Mouse (Mus musculus): ENCODE data around the gene Sash1. TPM values are rescaled to one million over a fixed set of nuclear protein-coding genes. Genes with fewer than 3 reads are reported as not detected.

The Sash1 gene
- total and polyA plus RNA-seq, 3 experiments: 0.09 to 0.59 (median 0.24) TPM

DNA sequence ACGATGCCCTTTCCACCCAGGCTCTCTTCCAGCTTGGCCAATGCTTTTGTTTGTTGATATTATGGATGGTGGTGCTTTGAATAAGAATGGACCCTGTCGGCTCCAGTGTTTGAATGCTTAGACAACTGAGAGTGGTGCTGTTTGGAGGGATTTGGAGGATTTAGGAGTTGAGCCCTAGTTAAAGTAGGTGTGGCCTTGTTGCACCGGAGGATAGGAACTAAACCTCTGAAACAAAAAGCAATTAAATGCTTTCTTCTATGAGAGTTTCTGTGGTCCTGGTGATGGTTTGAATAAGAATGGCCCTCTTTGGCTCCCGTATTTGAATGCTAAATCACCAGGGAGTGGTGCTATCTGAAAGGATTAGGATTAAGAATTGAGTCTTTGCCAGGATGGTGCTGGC, 3.5 kb upstream of the Sash1 start:
- TF ChIP-seq EP300 (IDR thresholded peaks at IDR 0.05; ENCODE audit: low read length) (no peak), TBP (conservative IDR thresholded peaks at IDR 0.05; ENCODE audit: low read depth, low read length) (no peak)
- dilution Hi-C loops (cut with MboI; ENCODE audit: extremely low pct_ligation_motif_present, extremely low pct_unique_long_range_greater_than_20kb, low sequenced_read_pairs) (no loop called here), in situ Hi-C loops (cut with MboI; ENCODE audit: low pct_ligation_motif_present, low pct_unique_long_range_greater_than_20kb, low sequenced_read_pairs) (no loop called here)

DNA sequence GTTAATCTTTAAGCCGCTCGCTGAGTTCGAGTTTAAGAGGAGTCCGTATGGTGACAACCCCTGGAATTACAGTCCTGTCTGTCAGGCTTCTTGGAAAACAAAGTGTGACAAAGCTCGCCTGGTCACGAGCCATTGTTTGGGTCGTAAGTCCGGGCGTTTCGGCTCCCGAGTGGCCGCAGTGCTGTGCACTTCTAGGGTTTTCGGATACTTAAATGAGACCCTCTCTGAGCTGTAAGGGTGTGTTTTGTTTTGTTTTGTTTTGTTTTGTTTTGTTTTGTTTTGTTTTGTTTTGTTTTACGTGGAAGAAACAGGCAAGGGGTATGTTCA, 621 bp upstream of the Sash1 start:
- Histone ChIP-seq H3K4me3 (replicated peaks in 1 of 3; ENCODE audit: low read depth in 2 of 3, low read length in 2 of 3, poor library complexity in 1 of 3) (no peak overlapping the region), H3K9ac (ENCODE audit: insufficient read depth, low read depth) (no peak overlapping the region), H3K36me3 (replicated peaks in 1 of 2; ENCODE audit: control insufficient read depth in 1 of 2, insufficient read depth in 1 of 2, low read length in 1 of 2) (no peaks in the 10 kb centered on the region), H3K4me2 (ENCODE audit: insufficient read depth, low read depth, poor library complexity, severe bottlenecking) (no peak overlapping the region), H3K4me1 (ENCODE audit: control insufficient read depth in 1 of 2, insufficient read depth in 2 of 2) (0 out of 4 replicates have a peak, but pooled peaks cover 0 to 2% of the 10 kb centered on the region in 2 experiments), H3K27me3 (replicated peaks) (no peaks in the 10 kb centered on the region), H3K9me3 (replicated peaks; ENCODE audit: low read length) (peaks cover 5% of the 10 kb centered on the region), H3K79me2 (replicated peaks; ENCODE audit: control insufficient read depth, extremely low read depth, insufficient read depth, poor library complexity, severe bottlenecking) (no peaks in the 10 kb centered on the region), H3K27ac (ENCODE audit: insufficient read depth, low read depth) (no peak overlapping the region)
- dilution Hi-C loops (cut with MboI; ENCODE audit: extremely low pct_ligation_motif_present, extremely low pct_unique_long_range_greater_than_20kb, low sequenced_read_pairs) (no loop called here), in situ Hi-C loops (cut with MboI; ENCODE audit: low pct_ligation_motif_present, low pct_unique_long_range_greater_than_20kb, low sequenced_read_pairs) (no loop called here)
- no peak for TF ChIP-seq TBP (conservative IDR thresholded peaks at IDR 0.05; ENCODE audit: low read depth, low read length)
- DNase-seq (ENCODE audit: extremely low read depth): no peak

More for the DNA sequence above, 3.5 kb upstream of the Sash1 start:
- DNase-seq (ENCODE audit: extremely low read depth): no peak
- H3K79me2 ChIP-seq (replicated peaks; ENCODE audit: control insufficient read depth, extremely low read depth, insufficient read depth, poor library complexity, severe bottlenecking): no peaks in the 10 kb centered on the region
- H3K4me3 ChIP-seq (replicated peaks in 1 of 3; ENCODE audit: low read depth in 2 of 3, low read length in 2 of 3, poor library complexity in 1 of 3): no peak overlapping the region
- no peaks in the 10 kb centered on the region for H3K27me3 ChIP-seq (replicated peaks)
- no peaks in the 10 kb centered on the region for H3K4me1 ChIP-seq (ENCODE audit: control insufficient read depth in 1 of 2, insufficient read depth in 2 of 2)
- H3K4me2 ChIP-seq (ENCODE audit: insufficient read depth, low read depth, poor library complexity, severe bottlenecking): no peak overlapping the region
- H3K27ac ChIP-seq (ENCODE audit: insufficient read depth, low read depth): no peak overlapping the region
- H3K9me3 ChIP-seq (replicated peaks; ENCODE audit: low read length): peaks cover 5% of the 10 kb centered on the region
- no peak overlapping the region for H3K9ac ChIP-seq (ENCODE audit: insufficient read depth, low read depth)
- no peaks in the 10 kb centered on the region for H3K36me3 ChIP-seq (replicated peaks in 1 of 2; ENCODE audit: control insufficient read depth in 1 of 2, insufficient read depth in 1 of 2, low read length in 1 of 2)

DNA sequence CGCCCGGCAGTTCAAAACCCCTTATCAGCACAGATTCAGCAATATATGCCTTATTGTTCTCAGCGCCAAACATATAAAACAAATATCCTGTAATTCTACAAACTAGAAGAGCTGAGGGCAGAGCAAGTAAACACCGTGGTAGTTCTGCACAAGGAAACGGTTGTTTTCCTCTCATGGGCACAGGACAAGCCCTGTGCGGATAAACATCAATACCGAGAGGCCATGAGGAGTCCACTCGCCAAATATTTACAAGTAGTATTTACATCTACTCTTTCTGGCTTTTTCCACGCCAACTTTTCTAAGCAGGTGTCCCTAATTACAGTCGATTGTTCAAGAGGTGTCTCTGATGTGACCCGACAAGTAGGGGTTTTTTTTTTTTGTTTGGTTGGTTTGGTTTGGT, 669 bp downstream of the Sash1 start:
- no peaks in the 10 kb centered on the region for H3K36me3 ChIP-seq (replicated peaks in 1 of 2; ENCODE audit: control insufficient read depth in 1 of 2, insufficient read depth in 1 of 2, low read length in 1 of 2)
- in situ Hi-C loops (cut with MboI; ENCODE audit: low pct_ligation_motif_present, low pct_unique_long_range_greater_than_20kb, low sequenced_read_pairs): no loop called here
- no peak overlapping the region for H3K9ac ChIP-seq (ENCODE audit: insufficient read depth, low read depth)
- no peak overlapping the region for H3K4me2 ChIP-seq (ENCODE audit: insufficient read depth, low read depth, poor library complexity, severe bottlenecking)
- DNase-seq (ENCODE audit: extremely low read depth): no peak
- no peak overlapping the region for H3K4me3 ChIP-seq (replicated peaks in 1 of 3; ENCODE audit: low read depth in 2 of 3, low read length in 2 of 3, poor library complexity in 1 of 3)
- dilution Hi-C loops (cut with MboI; ENCODE audit: extremely low pct_ligation_motif_present, extremely low pct_unique_long_range_greater_than_20kb, low sequenced_read_pairs): no loop called here
- no peak overlapping the region for H3K27ac ChIP-seq (ENCODE audit: insufficient read depth, low read depth)
- TF ChIP-seq HCFC1 (IDR thresholded peaks at IDR 0.05; ENCODE audit: low read depth, low read length) (no peak), RAD21 (IDR thresholded peaks at IDR 0.05; ENCODE audit: low read depth, low read length) (no peak), ZNF384 (IDR thresholded peaks at IDR 0.05; ENCODE audit: low read depth, low read length) (no peak), MAFK (IDR thresholded peaks at IDR 0.05; ENCODE audit: insufficient replicate concordance, low read length) (no peak), UBTF (IDR thresholded peaks at IDR 0.05; ENCODE audit: low read depth, low read length) (no peak), USF2 (conservative IDR thresholded peaks at IDR 0.05; ENCODE audit: low read depth, low read length) (no peak), ZMIZ1 (IDR thresholded peaks at IDR 0.05; ENCODE audit: low read depth, low read length) (no peak), MEF2A (IDR thresholded peaks at IDR 0.05; ENCODE audit: borderline replicate concordance, low read depth, low read length) (no peak), BHLHE40 (IDR thresholded peaks at IDR 0.05; ENCODE audit: low read depth, low read length) (no peak), TBP (conservative IDR thresholded peaks at IDR 0.05; ENCODE audit: low read depth, low read length) (no peak), E2F4 (IDR thresholded peaks at IDR 0.05; ENCODE audit: insufficient replicate concordance, low read depth, low read length) (no peak), NELFE (IDR thresholded peaks at IDR 0.05; ENCODE audit: low read depth, low read length) (no peak), CHD2 (IDR thresholded peaks at IDR 0.05; ENCODE audit: low read length) (no peak), ETS1 (conservative IDR thresholded peaks at IDR 0.05; ENCODE audit: low read depth, low read length) (no peak)
- no peaks in the 10 kb centered on the region for H3K79me2 ChIP-seq (replicated peaks; ENCODE audit: control insufficient read depth, extremely low read depth, insufficient read depth, poor library complexity, severe bottlenecking)
- peaks cover 5% of the 10 kb centered on the region for H3K9me3 ChIP-seq (replicated peaks; ENCODE audit: low read length)
- H3K27me3 ChIP-seq (replicated peaks): no peaks in the 10 kb centered on the region
- 0 out of 4 replicates have a peak, but pooled peaks cover 0 to 2% of the 10 kb centered on the region in 2 experiments for H3K4me1 ChIP-seq (ENCODE audit: control insufficient read depth in 1 of 2, insufficient read depth in 2 of 2)

Data from CH12.LX (cell line).